Mouse (Mus musculus) liver, embryonic 12.5 days (tissue): ENCODE measurements around the gene Klf7. TPM values are rescaled to one million over a fixed set of nuclear protein-coding genes. Genes with fewer than 3 reads are reported as not detected.
A peak's percentile ranks its signal among the peaks of the same experiment; 100 is the strongest.
"Not testable (repeated sequence)": the region's sequence is repeated elsewhere in the genome, so short reads cannot be mapped to it uniquely, and the experiment has no call there.

Experiments
- ATAC-seq: fragments of 200-750 bp; cut with Nextera tagmentation; 2 replicates; pipeline ENCODE4 v1.8.0; 2017; ENCODE audit warnings: moderate number of reproducible peaks, mild to moderate bottlenecking, moderate library complexity
- H3K27ac ChIP-seq: fragments of 300-500 bp; sonication (generic); 2 replicates; pipeline ENCODE4 v1.5.1; 2016; ENCODE audit warnings: mild to moderate bottlenecking
- H3K27me3 ChIP-seq: fragments of 300-500 bp; sonication (generic); replicated peaks from 2 replicates; pipeline ENCODE4 v1.6.1; 2016; ENCODE audit warnings: mild to moderate bottlenecking, moderate library complexity
- H3K36me3 ChIP-seq: fragments of 300-500 bp; sonication (generic); 2 replicates; pipeline ENCODE4 v1.6.1; 2016; ENCODE audit warnings: mild to moderate bottlenecking, moderate library complexity
- H3K4me1 ChIP-seq: fragments of 300-500 bp; sonication (generic); 2 replicates; pipeline ENCODE4 v1.6.1; 2016
- H3K4me2 ChIP-seq: fragments of 300-500 bp; sonication (generic); 2 replicates; pipeline ENCODE4 v1.6.1; 2016; ENCODE audit warnings: mild to moderate bottlenecking, moderate library complexity
- H3K4me3 ChIP-seq: fragments of 300-500 bp; sonication (generic); 2 replicates; pipeline ENCODE4 v1.5.1; 2016; ENCODE audit warnings: mild to moderate bottlenecking, moderate library complexity
- H3K9ac ChIP-seq: fragments of 300-500 bp; sonication (generic); 2 replicates; pipeline ENCODE4 v1.6.1; 2016; ENCODE audit warnings: mild to moderate bottlenecking, moderate library complexity
- H3K9me3 ChIP-seq: fragments of 300-500 bp; sonication (generic); replicated peaks from 2 replicates; pipeline ENCODE4 v1.6.1; 2016; ENCODE audit warnings: mild to moderate bottlenecking, moderate library complexity
- WGBS: fragments of 180-500 bp; shearing (Covaris S2); methylation state at CpG from one replicate; pipeline ENCODE4 v1.1.7; 2016; ENCODE audit not compliant: insufficient replicate concordance; 5-methylcytosine and 5-hydroxymethylcytosine counted together
- polyA plus RNA-seq: library from polyadenylated mRNA; unstranded; fragments of >200 nt; fragmentation: Nextera tagmentation; extraction: Ambion mirVana; gene quantifications from 2 replicates; pipeline ENCODE4 v1.2.1, GENCODE M21; 2016

Klf7 gene
- polyA plus RNA-seq, 1 experiment from 2014 or later, result 7.8 TPM

- Histone ChIP-seq H3K4me1 (peaks cover 46% of the 10 kb centered on the region), H3K36me3 (no peaks in the 10 kb centered on the region), H3K27me3 (peaks cover 15% of the 10 kb centered on the region; the same call in 1 of the 2 replicates), H3K4me3 (peak overlapping the region; percentile 67), H3K9me3 (no peaks in the 10 kb centered on the region), H3K9ac (peak overlapping the region; percentile 93), H3K4me2 (peak overlapping the region; percentile 90), H3K27ac (peak overlapping the region; percentile 99)
- no peak for ATAC-seq
- WGBS, result 33% methylated on average over 7 of the region's 7 CpGs
Measured at GRCm38 (mm10) chr1:64119358-64119794, 2.7 kb downstream of the Klf7 start.

- H3K9ac ChIP-seq, result peak overlapping the region; percentile 44; the same call in 1 of the 2 replicates
- WGBS, result 20% methylated on average over 6 of the region's 6 CpGs
Measured at GRCm38 (mm10) chr1:64118285-64119170, 3.6 kb downstream of the Klf7 start.

GRCm38 (mm10) chr1:64117478-64118284 is 4.4 kb downstream of the Klf7 start:
- Histone ChIP-seq H3K9me3 (no peaks in the 10 kb centered on the region), H3K4me1 (peaks cover 43% of the 10 kb centered on the region), H3K36me3 (no peaks in the 10 kb centered on the region), H3K4me3 (peak overlapping the region; percentile 67), H3K27ac (peak overlapping the region; percentile 99), H3K4me2 (peak overlapping the region; percentile 90), H3K27me3 (peaks cover 15% of the 10 kb centered on the region; the same call in 1 of the 2 replicates), H3K9ac (peak overlapping the region; percentile 44; the same call in 1 of the 2 replicates)
- no peak for ATAC-seq
- WGBS, result 35% methylated on average over 11 of the region's 11 CpGs

More at GRCm38 (mm10) chr1:64118285-64119170, 3.6 kb downstream of the Klf7 start:
- no peak for ATAC-seq
- peak overlapping the region; percentile 67 for H3K4me3 ChIP-seq
- no peaks in the 10 kb centered on the region for H3K9me3 ChIP-seq
- H3K27ac ChIP-seq, result peak overlapping the region; percentile 99
- H3K4me2 ChIP-seq, result peak overlapping the region; percentile 90
- no peaks in the 10 kb centered on the region for H3K36me3 ChIP-seq
- peaks cover 46% of the 10 kb centered on the region for H3K4me1 ChIP-seq
- peaks cover 15% of the 10 kb centered on the region; the same call in 1 of the 2 replicates for H3K27me3 ChIP-seq

DNA sequence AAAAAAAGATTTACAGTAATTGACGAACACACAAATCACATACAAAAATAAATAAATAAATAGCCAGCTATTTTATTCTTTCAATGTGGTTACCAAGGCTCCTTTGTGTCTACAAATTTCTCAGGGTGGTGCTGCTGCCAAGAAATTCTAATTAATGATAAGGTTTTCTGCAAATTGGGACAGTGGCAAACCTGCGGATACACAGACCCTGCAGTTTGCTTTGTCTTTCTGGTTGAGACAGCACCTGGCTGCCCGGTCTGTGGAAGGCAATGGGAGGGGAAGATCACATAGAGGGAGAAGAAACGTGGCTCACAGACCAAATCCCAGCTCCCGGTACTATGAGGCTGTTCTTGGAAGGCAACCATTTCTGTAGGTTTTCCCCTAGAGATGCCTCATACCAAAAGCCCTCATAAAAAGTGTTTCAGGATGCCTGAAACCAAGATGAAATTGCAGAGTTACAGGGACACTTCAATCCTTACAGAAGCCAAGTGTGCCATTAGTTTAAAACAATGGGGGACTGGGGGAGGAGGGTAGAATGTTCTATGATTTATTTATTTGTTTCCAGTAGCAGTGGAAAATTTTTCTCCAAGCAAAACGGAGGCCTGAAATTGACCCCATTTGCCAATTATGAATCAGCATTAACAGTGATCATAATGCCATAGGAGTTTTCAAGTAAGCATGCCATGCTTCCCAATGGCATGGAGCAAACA is 5.2 kb downstream of the Klf7 start:
- Histone ChIP-seq H3K36me3 (no peaks in the 10 kb centered on the region), H3K4me2 (no peak overlapping the region), H3K9me3 (no peaks in the 10 kb centered on the region), H3K4me3 (no peak overlapping the region), H3K9ac (no peak overlapping the region), H3K27ac (no peak overlapping the region), H3K4me1 (peaks cover 39% of the 10 kb centered on the region), H3K27me3 (peaks cover 15% of the 10 kb centered on the region; the same call in 1 of the 2 replicates)
- no peak for ATAC-seq
- 75% methylated on average over 6 of the region's 6 CpGs for WGBS

DNA sequence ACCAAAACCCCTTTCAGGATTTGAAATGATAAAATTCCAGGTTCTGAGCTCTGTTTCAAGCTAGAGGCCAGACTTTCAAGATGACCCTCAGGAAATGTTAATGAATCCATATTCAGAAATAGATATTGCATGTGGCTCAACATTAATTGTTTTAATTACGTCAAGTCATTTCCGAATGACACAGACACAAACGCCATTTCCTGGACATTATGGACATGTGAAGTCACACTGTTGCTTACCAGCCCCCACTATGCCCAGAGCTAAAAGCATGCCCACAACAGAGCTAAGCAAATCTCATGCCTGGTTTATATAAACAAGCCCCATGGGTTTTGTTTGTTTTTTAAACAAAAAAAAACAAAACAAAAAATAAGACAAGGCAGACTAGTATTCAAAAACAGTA is 7.5 kb downstream of the Klf7 start:
- ATAC-seq, result no peak
- 61% methylated on average over 3 of the region's 3 CpGs for WGBS
- Histone ChIP-seq H3K36me3 (no peaks in the 10 kb centered on the region), H3K4me2 (no peak overlapping the region), H3K27me3 (peaks cover 5% of the 10 kb centered on the region; the same call in 1 of the 2 replicates), H3K4me3 (no peak overlapping the region), H3K9me3 (no peaks in the 10 kb centered on the region), H3K4me1 (peaks cover 29% of the 10 kb centered on the region), H3K27ac (no peak overlapping the region), H3K9ac (no peak overlapping the region)

DNA sequence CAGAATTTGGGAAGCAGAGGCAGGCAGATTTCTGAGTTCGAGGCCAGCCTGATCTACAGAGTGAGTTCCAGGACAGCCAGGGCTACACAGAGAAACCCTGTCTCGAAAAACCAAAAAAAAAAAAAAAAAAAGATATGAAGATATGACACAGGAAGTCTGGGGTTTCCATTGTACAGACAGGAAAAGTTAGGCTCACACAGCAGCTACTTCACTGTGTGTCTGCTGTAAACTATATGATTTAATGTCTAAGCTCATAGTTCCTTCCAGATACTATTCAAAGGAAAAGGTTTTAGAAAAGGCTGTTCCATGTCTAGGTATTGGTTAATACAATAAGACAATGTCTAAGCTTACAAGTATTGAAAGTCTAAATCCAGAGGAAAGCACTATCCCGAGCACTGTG is 13.4 kb downstream of the Klf7 start:
- ATAC-seq, H3K36me3 ChIP-seq, H3K9me3 ChIP-seq, H3K27ac ChIP-seq, H3K27me3 ChIP-seq, H3K4me3 ChIP-seq, H3K9ac ChIP-seq, H3K4me2 ChIP-seq: not testable (repeated sequence)
- 43% methylated on average over 3 of the region's 3 CpGs for WGBS
- peaks cover 22% of the 10 kb centered on the region for H3K4me1 ChIP-seq

DNA sequence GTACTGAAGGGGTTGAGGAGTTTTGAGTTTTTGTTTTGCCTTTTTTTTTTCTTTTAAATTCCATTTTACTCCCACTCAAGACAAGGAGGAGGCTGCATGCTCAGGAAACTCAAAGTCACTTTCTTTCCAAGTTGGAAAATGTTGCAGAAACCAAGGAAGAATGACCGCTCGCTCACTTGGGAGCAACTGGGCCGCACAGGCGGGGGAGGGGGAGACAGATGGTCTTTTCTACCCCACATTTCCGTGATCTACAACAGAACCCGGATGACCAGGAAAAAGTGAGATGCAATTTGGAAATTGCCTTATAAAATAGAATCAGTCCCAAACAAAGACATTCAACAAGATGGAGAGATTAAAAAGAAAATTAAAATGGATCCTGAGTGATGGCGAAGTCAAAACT is 14.6 kb downstream of the Klf7 start:
- no peaks in the 10 kb centered on the region for H3K27me3 ChIP-seq
- no peaks in the 10 kb centered on the region for H3K9me3 ChIP-seq
- 0 out of 2 replicates have a peak, but pooled peaks cover 7% of the 10 kb centered on the region for H3K36me3 ChIP-seq
- no peak overlapping the region for H3K9ac ChIP-seq
- H3K4me1 ChIP-seq, result peaks cover 22% of the 10 kb centered on the region
- ATAC-seq, result no peak
- 70% methylated on average over 7 of the region's 7 CpGs for WGBS
- H3K27ac ChIP-seq, result no peak overlapping the region
- H3K4me2 ChIP-seq, result no peak overlapping the region
- H3K4me3 ChIP-seq, result no peak overlapping the region

GRCm38 (mm10) chr1:64106127-64106526 is 16.0 kb downstream of the Klf7 start:
- Histone ChIP-seq H3K9me3 (no peaks in the 10 kb centered on the region), H3K4me1 (peaks cover 29% of the 10 kb centered on the region), H3K4me3 (no peak overlapping the region), H3K36me3 (0 out of 2 replicates have a peak, but pooled peaks cover 7% of the 10 kb centered on the region), H3K4me2 (no peak overlapping the region), H3K27ac (no peak overlapping the region), H3K27me3 (no peaks in the 10 kb centered on the region), H3K9ac (no peak overlapping the region)
- no peak for ATAC-seq
- WGBS, result 59% methylated on average over 5 of the region's 5 CpGs

GRCm38 (mm10) chr1:64105181-64105646 is 16.9 kb downstream of the Klf7 start:
- peak overlapping the region; percentile 32; the same call in 1 of the 2 replicates for H3K27ac ChIP-seq
- H3K9me3 ChIP-seq, result no peaks in the 10 kb centered on the region
- peak; percentile 13; the same call in 1 of the 2 replicates for ATAC-seq

GRCm38 (mm10) chr1:64104665-64105064 is 17.4 kb downstream of the Klf7 start:
- 53% methylated on average over 3 of the region's 3 CpGs for WGBS
- ATAC-seq, result peak; percentile 56
- Histone ChIP-seq H3K27me3 (no peaks in the 10 kb centered on the region), H3K27ac (0 out of 2 replicates have a peak overlapping the region, but pooled peaks have one; percentile 32), H3K4me1 (peaks cover 41% of the 10 kb centered on the region), H3K4me2 (no peak overlapping the region), H3K9ac (no peak overlapping the region), H3K4me3 (no peak overlapping the region), H3K36me3 (0 out of 2 replicates have a peak, but pooled peaks cover 7% of the 10 kb centered on the region), H3K9me3 (no peaks in the 10 kb centered on the region)

More at GRCm38 (mm10) chr1:64105181-64105646, 16.9 kb downstream of the Klf7 start:
- H3K27me3 ChIP-seq, result no peaks in the 10 kb centered on the region
- no peak overlapping the region for H3K9ac ChIP-seq
- WGBS, result 60% methylated on average over 7 of the region's 7 CpGs
- no peak overlapping the region for H3K4me3 ChIP-seq
- H3K4me2 ChIP-seq, result no peak overlapping the region
- H3K4me1 ChIP-seq, result peaks cover 38% of the 10 kb centered on the region
- H3K36me3 ChIP-seq, result 0 out of 2 replicates have a peak, but pooled peaks cover 7% of the 10 kb centered on the region

DNA sequence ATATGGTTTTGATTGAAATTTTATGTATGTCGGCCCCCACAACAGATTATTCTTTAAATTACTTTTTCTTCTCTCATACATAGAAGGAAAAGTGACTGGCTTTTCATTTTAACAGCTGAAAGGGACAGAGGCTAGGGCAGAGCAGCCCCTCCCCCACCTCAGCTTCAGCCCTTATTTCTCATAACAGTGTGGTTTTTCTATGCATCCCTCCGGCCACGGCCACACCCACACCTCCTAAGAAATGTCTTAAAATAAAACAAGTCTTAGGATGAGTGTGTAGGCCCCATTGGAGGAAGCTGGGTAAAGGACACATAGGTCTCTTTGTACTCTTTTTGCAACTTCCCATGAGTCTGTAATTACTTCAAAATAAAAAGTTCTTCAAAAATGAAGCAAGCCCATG is 20.8 kb downstream of the Klf7 start:
- no peaks in the 10 kb centered on the region for H3K9me3 ChIP-seq
- ATAC-seq, result no peak
- peaks cover 70% of the 10 kb centered on the region for H3K4me1 ChIP-seq

More for the DNA sequence above, 20.8 kb downstream of the Klf7 start:
- WGBS, result 31% methylated on average over 3 of the region's 3 CpGs
- Histone ChIP-seq H3K4me3 (no peak overlapping the region), H3K36me3 (0 out of 2 replicates have a peak, but pooled peaks cover 7% of the 10 kb centered on the region), H3K27me3 (no peaks in the 10 kb centered on the region), H3K4me2 (no peak overlapping the region), H3K9ac (no peak overlapping the region), H3K27ac (no peak overlapping the region)
